Mouse (Mus musculus) testis, adult 2 months (tissue): ENCODE data around the gene Npm1.

Experiments
- CTCF ChIP-seq: fragments of 200-500 bp; IDR thresholded peaks from 2 replicates; pipeline ENCODE4 v1.5.1; 2012; ENCODE audit warnings: low read depth, mild to moderate bottlenecking, inconsistent platforms, low read length, moderate library complexity; ENCODE audit not compliant: control insufficient read depth, insufficient read depth, insufficient replicate concordance
- POLR2A ChIP-seq: fragments of 200-500 bp; IDR thresholded peaks from 2 replicates; pipeline ENCODE4 v1.6.1; 2012; ENCODE audit warnings: low read depth, mild to moderate bottlenecking, inconsistent platforms, low read length, moderate library complexity; ENCODE audit not compliant: control insufficient read depth

DNA sequence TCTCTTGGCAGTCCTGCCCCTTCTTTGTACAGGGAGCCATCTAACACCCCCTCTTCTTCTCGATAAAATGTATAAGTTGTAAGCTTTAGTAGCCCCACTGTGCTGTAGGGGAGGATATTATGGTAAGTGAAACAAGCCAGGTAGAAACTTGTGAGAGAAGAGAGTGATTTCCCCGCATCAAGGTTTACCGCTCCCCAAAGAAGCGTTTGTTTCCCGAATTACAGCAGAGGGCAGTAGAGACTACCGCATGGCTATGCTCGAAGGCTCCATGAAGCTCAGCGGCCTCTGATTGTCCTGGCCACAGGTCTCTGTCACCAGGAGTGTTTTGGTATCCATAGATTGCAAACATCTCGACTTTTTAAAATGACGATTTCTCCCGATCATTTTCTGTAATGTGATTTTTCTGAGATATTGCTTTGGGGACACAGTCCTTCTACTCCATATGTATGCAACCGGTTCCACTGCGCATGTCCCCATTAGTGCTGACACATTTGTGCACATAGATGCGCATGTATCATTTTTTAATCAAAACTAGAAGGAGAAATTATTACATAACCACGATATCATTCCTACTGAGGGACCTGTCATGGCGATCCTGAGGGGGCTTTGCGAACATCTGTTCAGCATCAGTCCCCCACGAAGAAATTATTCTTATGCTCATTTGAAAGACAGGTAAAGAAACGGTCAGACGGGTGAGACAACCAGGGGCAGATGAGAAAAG is 13.7 kb upstream of the Npm1 start:
- peak; percentile 57; the same call in 1 of the 2 replicates for TF ChIP-seq CTCF
- no peak for TF ChIP-seq POLR2A
